21 mouse cellular contexts compared by ENCODE assay signal in genomic region chr3:34503874-34504572, GRCm38 (mm10).
DNase-seq lines count a peak whose midpoint lies in the region; ATAC-seq and TF ChIP-seq lines count a peak whose summit lies in the region.
"Had no signal": no experiment of that assay in that cellular context is flagged by ENCODE, and none has a peak within 500 bp of the region (broad histone marks: within the 10 kb centered on the region; RNA-seq: fewer than 3 reads in every experiment).

No protein-coding gene starts in this region.

- 70% methylated on average over 13 of the region's 13 CpGs for WGBS in midbrain, embryonic 12.5 days
- 59% methylated on average over 13 of the region's 13 CpGs for WGBS in midbrain, postnatal 0 days
- WGBS in forebrain, embryonic 10.5 days: 54% methylated on average over 13 of the region's 13 CpGs
- 38% methylated on average over 13 of the region's 13 CpGs for WGBS in hindbrain, embryonic 13.5 days

- H3K27ac ChIP-seq in midbrain, embryonic 12.5 days (replicated peaks): no peak overlapping the region
- H3K27ac ChIP-seq in midbrain, postnatal 0 days (ENCODE audit: low read depth, low read length): no peak overlapping the region
- H3K27ac ChIP-seq in forebrain, embryonic 10.5 days: no peak overlapping the region
- no peak overlapping the region for H3K27ac ChIP-seq in hindbrain, embryonic 13.5 days
- H3K27ac ChIP-seq: limb, embryonic 15.5 days had no signal

- H3K4me3 ChIP-seq in midbrain, embryonic 12.5 days: no peak overlapping the region
- H3K4me3 ChIP-seq in midbrain, postnatal 0 days (ENCODE audit: low read depth, low read length): no peak overlapping the region
- H3K4me3 ChIP-seq in forebrain, embryonic 10.5 days: no peak overlapping the region
- no peak overlapping the region for H3K4me3 ChIP-seq in hindbrain, embryonic 13.5 days
- H3K4me3 ChIP-seq: limb, embryonic 15.5 days had no signal

- H3K9me3 ChIP-seq in midbrain, embryonic 12.5 days: no peaks in the 10 kb centered on the region
- no peaks in the 10 kb centered on the region for H3K9me3 ChIP-seq in midbrain, postnatal 0 days (ENCODE audit: low read length)
- H3K9me3 ChIP-seq in forebrain, embryonic 10.5 days: no peaks in the 10 kb centered on the region; the same call in 1 of the 2 replicates
- H3K9me3 ChIP-seq in hindbrain, embryonic 13.5 days: no peaks in the 10 kb centered on the region
- H3K9me3 ChIP-seq: G1E; limb, embryonic 15.5 days had no signal

- no peak overlapping the region for H3K4me2 ChIP-seq in midbrain, embryonic 12.5 days (replicated peaks)
- no peak overlapping the region for H3K4me2 ChIP-seq in midbrain, postnatal 0 days (ENCODE audit: low read depth, low read length, poor library complexity, severe bottlenecking)
- H3K4me2 ChIP-seq in hindbrain, embryonic 13.5 days: no peak overlapping the region
- H3K4me2 ChIP-seq: heart, embryonic 11.5 days; limb, embryonic 15.5 days had no signal

- no peak for TF ChIP-seq CTCF in midbrain, postnatal 0 days (IDR thresholded peaks at IDR 0.05)

- peaks cover 10% of the 10 kb centered on the region; the same call in 1 of the 2 replicates for H3K27me3 ChIP-seq in midbrain, embryonic 12.5 days
- no peaks in the 10 kb centered on the region for H3K27me3 ChIP-seq in midbrain, postnatal 0 days (ENCODE audit: insufficient read depth, low read length)
- H3K27me3 ChIP-seq in forebrain, embryonic 10.5 days (ENCODE audit: poor library complexity, severe bottlenecking): peaks cover 77% of the 10 kb centered on the region
- H3K27me3 ChIP-seq in hindbrain, embryonic 13.5 days: 0 out of 2 replicates have a peak, but pooled peaks cover 15% of the 10 kb centered on the region

- H3K9ac ChIP-seq in midbrain, embryonic 12.5 days (replicated peaks): no peak overlapping the region
- no peak overlapping the region for H3K9ac ChIP-seq in midbrain, postnatal 0 days (replicated peaks; ENCODE audit: low read length, poor library complexity, severe bottlenecking)
- H3K9ac ChIP-seq in hindbrain, embryonic 13.5 days: no peak overlapping the region
- H3K9ac ChIP-seq: limb, embryonic 15.5 days had no signal

- ATAC-seq in midbrain, embryonic 12.5 days (ENCODE audit: low FRiP score, low read depth): peak; percentile 54; the same call in 1 of the 2 replicates
- no peak for ATAC-seq in midbrain, postnatal 0 days (ENCODE audit: low FRiP score)
- ATAC-seq in hindbrain, embryonic 13.5 days (ENCODE audit: low FRiP score): peak; percentile 62
- no peak for ATAC-seq in activated CD4-positive, CD25-positive, alpha-beta regulatory T cell, adult 4 months

- H3K36me3 ChIP-seq in midbrain, embryonic 12.5 days: no peaks in the 10 kb centered on the region
- no peaks in the 10 kb centered on the region for H3K36me3 ChIP-seq in midbrain, postnatal 0 days (ENCODE audit: insufficient read depth, low read length)
- no peaks in the 10 kb centered on the region for H3K36me3 ChIP-seq in forebrain, embryonic 10.5 days (replicated peaks)
- H3K36me3 ChIP-seq in hindbrain, embryonic 13.5 days: no peaks in the 10 kb centered on the region
- H3K36me3 ChIP-seq: G1E; limb, embryonic 15.5 days had no signal

- peaks cover 10% of the 10 kb centered on the region for H3K4me1 ChIP-seq in midbrain, embryonic 12.5 days
- H3K4me1 ChIP-seq in midbrain, postnatal 0 days (ENCODE audit: insufficient read depth, low read length): no peaks in the 10 kb centered on the region
- H3K4me1 ChIP-seq in forebrain, embryonic 10.5 days: peaks cover 30% of the 10 kb centered on the region
- H3K4me1 ChIP-seq in hindbrain, embryonic 13.5 days (replicated peaks): peaks cover 17% of the 10 kb centered on the region
- H3K4me1 ChIP-seq: limb, embryonic 15.5 days had no signal

- no peak for DNase-seq in midbrain, postnatal 0 days (ENCODE audit: low spot score)
- peak; percentile 24 for DNase-seq in forebrain, embryonic 10.5 days (ENCODE audit: extremely low spot score, low spot score)
- DNase-seq in retina, embryonic 14.5 days (ENCODE audit: low spot score): peak; percentile 84
- no peak for DNase-seq in spleen, postnatal 4 days (ENCODE audit: low spot score in 2 of 2)
- DNase-seq: adrenal gland, postnatal 36 days; cerebellum, postnatal 14 days; gastrocnemius, postnatal 14 days; heart, postnatal 4 days; kidney, adult 11 months; kidney, postnatal 25 days; layer of hippocampus, adult 9-11 months; lung, adult 18-20 months; lung, postnatal 4 days; right cerebral cortex, postnatal 14 days; thymus, adult 18-20 months had no signal

Comparison
In these comparisons a context has a peak if more than half of its experiments do, and no peak if none do; other contexts are left out.
1. ATAC-seq: peak in midbrain, embryonic 12.5 days (single experiment) and hindbrain, embryonic 13.5 days (single experiment); none in midbrain, postnatal 0 days (single experiment) and activated CD4-positive, CD25-positive, alpha-beta regulatory T cell, adult 4 months (single experiment).
2. DNase-seq: peak in forebrain, embryonic 10.5 days (single experiment) and retina, embryonic 14.5 days (single experiment); none in midbrain, postnatal 0 days (single experiment) and spleen, postnatal 4 days (0 of 2).